Mouse (Mus musculus): ENCODE data around the gene Col4a2.

DNA sequence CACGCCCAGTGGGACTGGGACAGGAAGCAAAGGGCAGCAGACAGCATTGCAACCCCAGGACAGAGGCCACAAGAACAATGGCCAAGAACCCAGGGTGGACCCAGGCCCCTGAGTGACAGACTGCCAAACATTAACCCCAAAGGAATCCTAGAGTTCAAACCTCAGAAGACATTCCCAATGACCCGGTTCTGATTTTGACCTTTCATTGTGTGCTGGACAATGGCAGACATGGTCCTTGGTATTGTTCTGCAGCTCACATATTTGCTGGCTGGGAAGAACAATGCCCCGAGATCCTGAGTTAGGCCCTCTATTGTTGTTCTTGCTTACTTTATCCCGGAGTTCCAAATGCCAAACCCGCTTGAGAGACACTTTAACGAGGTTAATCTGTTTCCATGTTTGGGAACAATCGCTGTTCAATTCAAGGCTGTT lies 4.0 kb upstream of the Col4a2 start:
- TF ChIP-seq CTCF (IDR thresholded peaks at IDR 0.05; ENCODE audit: borderline replicate concordance, extremely low read depth, insufficient read depth, insufficient read length) (no peak), POLR2A (IDR thresholded peaks at IDR 0.05; ENCODE audit: borderline replicate concordance, extremely low read depth, insufficient read depth, insufficient read length, poor library complexity, severe bottlenecking) (no peak)

All from brain, embryonic 14.5 days (tissue).